Mouse (Mus musculus): Measurements from ENCODE around the gene Dst.

The Dst gene

DNA sequence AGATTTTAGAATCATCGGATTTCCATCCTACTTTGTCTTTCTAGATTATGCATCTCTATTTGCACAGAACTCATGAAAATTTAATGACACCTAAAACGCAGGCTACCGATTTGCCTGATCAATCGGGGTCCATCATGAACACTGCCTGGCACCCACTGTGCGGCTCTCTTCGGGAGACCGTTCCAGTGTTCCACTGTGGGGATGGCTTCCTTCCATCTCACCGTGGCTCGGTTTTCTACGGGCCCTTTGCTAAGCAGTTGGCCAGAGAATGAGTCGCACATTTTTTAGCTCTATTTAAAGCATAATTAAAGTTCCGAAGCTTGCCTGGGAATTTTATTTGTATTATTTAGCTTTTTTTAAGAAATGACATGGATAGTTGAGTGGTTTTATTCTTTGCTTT lies 72.4 kb downstream of the Dst start:
- no peak for DNase-seq (ENCODE audit: low spot score)

DNA sequence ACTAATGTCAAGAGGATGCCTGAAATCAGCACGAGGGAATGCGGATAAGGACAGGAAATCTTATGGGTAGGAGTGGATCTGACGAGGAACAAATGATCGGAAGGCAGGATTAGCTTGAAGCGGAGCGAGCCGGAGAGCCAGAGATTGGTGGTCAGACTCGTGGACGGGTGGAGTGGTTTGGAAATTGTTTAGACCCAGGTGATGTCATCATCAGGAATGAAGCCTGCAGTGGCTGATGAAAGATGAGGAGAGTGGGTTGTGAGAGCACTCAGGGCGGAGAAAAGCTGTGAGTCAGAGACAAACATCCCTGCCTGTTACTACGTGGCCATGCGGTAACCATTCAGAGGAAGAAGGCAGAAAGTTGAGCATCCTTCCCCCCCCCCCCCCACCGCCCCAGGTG lies 81.6 kb downstream of the Dst start:
- DNase-seq (ENCODE audit: low spot score) = no peak

DNA sequence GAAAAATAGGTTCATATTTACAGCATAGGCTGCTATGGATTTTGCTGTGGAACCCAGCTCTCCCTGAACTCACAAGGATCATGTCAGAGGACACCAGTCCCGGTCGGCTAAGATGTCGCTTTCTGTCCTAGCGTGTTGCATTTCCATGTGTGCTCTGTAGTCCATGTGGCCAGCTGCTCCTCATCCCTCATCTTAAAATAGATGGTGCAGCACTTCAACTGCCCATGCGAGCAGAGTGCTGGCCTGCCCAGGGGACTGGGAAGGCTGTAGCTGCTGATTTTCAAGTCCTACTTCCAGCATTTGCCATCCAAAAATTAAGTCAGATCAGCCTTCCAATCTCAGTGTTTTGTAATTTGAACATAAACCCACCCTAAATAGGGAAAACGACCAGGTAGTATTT lies 83.0 kb downstream of the Dst start:
- DNase-seq (ENCODE audit: low spot score) = no peak

DNA sequence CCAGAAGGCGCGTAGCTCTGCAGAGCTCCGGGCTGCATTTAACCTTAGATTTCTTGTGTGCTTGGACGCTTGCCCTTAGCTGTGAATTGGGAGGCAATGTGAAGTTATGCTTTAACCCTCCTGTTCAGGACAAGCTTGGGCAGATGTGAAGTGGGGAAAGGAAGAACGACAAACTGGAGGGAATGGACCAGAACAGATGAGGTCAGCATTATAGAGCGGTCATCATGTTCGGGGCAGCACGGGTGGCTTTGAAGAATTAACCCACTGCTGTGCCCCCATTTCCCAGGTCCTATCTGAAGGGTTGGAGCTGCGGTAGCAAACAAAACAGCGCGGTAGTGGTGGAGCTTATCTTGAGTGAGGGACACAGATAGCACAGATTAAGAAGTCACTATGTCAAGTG lies 84.8 kb downstream of the Dst start:
- no peak for DNase-seq (ENCODE audit: low spot score)

DNA sequence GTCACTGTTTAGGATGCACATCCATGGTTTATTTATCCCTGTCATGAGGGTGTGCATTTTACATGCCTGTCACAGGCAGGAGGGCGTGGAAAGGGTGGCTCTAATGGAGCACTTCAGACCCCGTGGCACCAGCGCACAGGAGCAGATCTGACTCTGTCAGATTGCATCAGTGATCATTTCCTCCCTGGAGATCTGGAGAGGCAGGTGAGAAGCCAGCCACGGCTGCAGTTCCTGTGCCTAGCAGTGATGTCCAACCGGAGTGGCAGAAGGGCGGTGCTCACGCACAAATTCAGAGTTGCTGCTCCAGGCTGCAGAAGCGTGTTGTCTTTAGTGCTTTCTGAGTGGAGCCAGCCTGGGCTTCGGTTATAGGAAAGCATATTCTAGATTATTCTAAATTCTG lies 86.2 kb downstream of the Dst start:
- no peak for DNase-seq (ENCODE audit: low spot score)

DNA sequence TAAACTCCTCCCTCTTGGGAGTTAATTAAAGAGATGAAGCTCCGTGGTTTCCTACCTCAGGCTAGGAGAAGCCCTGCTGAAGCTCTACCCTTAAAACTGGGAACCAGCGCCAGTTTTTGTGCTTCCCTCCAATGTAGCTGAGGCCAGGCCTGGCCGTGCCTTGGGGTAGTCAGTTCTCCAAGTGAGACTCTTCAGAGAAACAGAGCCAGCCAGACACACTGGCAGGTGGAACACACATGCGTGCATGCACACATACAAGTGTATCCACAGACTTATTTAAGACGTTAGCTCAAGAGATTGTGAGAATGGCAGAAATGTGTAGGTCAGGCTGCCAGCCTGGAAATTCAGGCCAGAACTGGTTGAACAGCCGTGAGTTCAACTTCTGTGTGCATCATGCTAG lies 87.4 kb downstream of the Dst start:
- no peak for DNase-seq (ENCODE audit: low spot score)

DNA sequence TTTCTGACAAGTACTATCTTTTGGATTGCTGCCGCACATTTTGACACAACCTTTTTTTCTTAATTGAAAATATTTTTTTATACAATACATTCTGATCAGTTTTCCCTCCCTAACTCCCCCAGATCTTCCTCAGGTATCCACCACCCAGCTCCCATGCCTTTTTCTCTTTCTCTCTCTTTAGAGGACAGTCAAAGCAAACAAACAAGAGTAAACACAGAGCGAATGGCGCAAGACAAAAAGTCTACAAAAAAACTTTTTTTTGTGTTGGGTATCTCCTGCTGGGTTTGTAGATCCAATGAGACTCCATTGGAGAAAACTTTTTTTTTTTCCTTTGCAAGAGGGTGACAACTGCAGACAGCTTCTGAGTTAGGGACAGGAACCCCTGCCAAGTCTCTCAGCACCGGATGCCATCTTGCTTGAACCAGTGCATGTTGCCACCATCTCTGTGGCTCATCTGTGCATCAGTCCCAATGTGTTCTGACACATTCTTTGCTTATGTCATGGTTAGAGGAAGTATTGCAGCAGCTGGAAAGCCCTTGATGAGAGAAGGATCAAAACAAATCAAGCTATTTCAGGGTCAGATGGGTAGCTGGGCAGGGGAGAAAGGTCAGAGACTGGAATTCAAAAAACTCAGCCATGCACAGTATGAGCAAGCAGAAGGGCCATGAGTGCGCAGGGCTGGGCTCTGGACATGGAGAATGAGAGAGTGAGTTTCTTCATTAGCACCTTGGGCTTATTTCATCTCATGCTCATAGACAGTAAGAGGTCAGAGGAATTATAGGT lies 88.3 kb downstream of the Dst start:
- DNase-seq (ENCODE audit: low spot score) = no peak

DNA sequence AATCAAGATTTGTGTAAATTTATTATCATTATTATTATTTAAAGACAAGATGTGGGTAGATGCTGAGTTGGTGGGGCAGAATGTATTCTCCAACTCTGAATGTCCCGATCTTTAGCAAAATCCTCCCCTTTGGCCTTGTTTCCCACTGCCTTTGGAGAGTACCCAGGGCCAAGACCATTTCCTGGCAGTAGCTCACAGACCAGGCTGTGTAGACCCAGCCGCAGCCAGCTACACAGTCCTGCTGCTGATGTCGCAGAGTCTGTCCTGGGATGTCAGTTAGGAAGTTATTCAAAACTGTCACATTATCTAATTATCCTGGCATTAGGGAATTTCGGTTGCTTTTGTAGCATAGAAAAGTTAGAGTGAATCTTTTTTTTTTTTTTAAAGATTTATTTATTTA lies 94.3 kb downstream of the Dst start:
- no peak for DNase-seq (ENCODE audit: low spot score)

DNA sequence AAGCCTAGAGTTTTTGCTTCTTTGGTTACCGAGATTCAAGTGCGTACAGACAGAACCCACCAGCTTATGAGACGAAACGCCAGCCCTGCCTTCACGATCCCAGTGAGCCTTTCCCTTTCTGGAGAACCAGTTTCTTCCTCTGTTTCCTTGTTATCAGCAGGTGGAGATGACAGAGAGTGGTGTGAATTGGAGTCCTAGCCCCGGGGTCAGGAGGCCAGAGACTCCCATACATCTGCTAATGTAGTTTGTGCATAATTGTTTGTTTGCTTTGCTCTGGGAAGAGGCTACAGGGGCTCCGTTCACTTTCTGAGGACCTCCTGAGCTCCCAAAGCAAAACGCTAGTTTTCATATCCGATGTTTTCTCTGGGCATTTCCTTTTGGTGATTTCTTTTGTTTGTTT lies 94.9 kb downstream of the Dst start:
- DNase-seq (ENCODE audit: low spot score) = no peak

DNA sequence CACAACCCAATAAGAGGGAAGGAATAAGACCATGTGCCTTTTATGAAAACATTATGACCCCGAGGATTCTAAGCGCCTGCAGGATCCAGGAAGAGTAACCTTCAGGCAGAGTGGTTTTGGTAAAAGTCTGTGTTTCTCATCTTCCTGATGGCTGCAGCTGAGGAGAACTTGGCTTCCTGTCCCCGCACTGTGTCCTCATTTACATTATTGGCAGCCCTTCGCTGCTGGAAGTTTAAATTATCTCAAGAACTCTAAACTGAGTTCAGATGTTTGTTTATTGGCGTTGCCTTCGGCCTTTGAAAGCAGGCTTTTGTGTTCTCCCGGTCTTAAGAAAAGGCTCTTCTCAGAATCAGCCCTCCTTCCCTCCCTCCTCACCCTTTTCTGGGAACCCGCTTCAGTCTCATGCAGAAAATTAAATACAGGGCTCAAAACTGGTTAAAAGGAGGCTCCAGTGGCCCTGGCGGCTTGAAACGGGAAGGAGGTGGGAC lies 97.3 kb downstream of the Dst start:
- no peak for DNase-seq (ENCODE audit: low spot score)

DNA sequence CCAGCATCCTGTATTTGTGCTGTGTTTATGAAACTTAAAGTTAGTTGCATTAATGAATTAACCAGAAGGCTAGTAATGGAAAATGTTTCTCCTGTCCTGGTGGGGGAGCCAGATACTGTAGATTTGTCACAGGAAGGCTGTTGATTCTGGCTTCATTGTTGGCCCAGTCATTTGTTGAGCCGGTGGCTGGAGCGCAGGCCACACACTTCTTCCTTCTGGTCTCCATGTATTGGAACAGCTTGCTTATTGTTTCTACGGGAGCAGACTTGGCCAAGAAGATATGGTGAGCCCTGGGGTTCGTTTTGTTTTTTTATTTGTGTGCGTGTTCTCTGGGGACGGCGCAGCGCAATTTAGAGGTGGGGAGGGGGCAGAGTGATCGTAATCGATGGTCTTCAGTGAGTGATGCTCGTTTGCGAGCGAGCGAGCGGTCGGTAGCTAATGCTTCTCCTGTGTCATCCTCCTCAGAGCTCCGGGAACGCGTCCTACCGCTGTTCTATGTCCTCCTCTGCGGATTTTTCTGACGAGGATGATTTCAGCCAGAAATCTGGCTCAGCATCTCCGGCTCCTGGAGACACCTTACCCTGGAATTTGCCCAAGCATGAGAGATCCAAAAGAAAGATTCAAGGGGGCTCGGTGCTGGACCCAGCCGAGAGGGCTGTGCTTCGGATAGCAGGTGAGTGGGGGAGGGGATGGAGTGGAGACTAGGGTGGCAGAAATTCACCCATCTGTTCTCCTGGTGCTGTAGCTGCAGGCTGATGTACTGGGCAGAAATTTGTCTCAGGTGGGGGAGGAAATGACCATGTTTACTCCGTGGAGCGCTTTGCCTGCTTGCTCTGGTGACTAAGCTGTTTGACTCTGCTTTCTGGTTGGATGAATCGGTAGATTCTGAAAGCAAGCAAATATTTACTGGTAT lies 98.0 kb downstream of the Dst start:
- DNase-seq (ENCODE audit: low spot score) = no peak

DNA sequence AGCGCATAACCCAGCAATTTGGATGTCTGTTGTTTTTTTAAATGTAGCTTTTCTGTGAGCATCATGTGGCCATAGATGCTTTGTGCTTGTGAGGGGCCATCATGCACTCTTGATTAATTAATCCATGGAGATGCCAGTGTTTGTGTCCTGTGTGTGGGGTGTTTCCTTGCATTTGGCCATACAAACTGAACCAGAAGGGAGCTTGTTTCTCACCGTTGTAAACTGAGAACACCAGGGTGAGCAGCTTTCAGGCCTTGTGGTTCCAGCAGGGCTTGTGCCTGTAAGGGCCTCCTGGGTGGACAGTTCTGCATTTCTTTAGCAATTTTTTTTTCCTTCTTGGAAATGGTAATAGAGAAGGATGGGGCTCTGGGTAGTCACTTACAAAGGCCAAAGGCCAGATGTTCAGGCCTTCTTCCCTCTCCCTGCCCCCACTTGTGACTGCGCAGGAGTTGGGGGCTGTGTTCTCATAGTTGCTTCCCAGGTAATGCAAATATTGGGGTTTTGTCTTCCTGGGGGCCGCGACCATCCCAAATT lies 98.9 kb downstream of the Dst start:
- no peak for DNase-seq (ENCODE audit: low spot score)

DNA sequence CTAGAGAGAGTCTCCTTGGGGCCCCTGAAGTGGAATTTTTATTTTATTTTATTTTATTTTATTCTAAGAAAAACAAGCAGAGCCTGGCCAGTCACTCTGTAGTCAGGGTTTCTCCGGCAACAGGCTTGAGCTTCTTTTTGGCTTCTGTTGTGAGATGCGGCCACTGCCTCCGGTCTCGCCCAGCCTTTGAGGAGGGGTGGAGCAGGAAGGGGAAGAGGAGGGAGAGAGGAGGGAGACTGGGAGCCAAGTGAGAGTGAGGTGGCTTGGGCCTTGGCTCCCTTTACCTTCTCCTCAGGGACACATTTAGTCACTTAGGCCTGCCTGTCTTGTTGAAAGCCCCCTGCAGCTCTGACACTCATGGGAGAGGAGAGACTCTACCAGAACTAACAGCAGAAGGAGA lies 99.4 kb downstream of the Dst start:
- no peak for DNase-seq (ENCODE audit: low spot score)

DNA sequence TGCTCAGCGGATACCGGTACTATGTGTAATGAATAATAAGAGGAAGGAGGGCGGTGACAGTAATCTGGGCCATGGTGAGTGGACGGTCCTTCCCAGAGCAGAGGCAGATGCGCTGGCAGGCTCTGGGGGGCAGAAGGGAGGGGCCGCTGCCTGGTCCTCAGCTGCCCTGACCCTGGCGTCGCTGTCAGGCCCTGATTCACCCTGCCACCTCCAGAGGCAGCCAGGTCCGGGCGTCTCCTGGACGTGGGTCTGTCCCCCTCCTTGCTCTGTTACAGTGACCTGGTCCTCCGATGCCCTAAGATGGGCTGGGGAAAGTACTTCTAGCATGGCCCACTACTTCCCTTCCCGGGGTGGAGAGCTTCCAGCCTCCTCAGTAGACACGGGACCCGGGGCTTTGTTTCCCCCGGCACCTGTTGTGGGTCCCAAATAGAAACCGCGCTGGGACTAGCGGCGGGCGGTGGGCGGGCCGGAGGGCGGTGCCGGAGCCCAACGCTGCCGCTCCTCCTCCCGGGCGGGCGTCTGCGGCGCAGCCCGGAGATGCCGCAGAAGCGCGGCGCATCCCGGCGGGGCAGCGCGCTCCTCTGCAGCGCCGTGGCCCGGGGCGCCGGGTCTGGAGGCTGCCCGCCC lies 103.1 kb downstream of the Dst start:
- DNase-seq (ENCODE audit: low spot score) = no peak

DNA sequence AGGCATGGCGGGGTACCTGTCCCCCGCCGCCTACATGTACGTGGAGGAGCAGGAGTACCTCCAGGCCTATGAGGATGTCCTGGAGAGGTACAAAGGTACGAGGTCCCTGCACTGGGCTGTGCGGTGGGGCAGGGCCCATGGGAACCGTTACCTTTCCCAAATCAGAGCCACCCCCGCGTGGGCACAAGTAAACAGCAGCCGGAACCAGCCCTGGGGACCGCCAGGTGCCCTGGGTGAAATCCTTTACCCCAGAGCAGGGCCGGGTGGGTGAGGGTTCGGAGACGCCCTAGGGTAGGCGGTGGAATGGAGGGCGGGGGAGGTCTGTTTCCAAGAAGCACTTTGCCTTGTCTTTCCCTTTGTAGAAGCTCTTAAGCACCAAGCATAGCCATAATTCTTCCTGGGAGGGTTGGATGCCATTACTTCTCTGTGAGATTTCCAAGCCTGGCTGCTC lies 103.8 kb downstream of the Dst start:
- no peak for DNase-seq (ENCODE audit: low spot score)

DNA sequence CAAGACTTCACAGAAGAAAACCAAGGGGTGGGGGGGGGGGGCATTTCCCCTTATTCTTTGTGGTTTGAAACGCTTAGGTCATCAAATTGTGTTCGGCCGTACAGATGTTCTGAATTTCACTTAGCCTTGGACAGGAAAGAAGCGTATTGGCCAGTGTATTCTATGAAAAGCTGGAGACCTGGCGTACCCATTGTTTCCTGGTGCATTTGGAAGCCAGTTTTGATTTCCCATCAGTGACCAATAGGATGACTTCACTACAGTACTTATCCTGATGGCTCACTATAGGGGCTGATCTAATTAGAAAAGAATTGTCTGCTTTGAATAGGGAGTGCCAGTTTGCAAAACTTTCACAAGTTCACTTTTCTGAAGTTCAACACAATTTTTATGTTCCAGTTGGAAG lies 105.5 kb downstream of the Dst start:
- no peak for DNase-seq (ENCODE audit: low spot score)

DNA sequence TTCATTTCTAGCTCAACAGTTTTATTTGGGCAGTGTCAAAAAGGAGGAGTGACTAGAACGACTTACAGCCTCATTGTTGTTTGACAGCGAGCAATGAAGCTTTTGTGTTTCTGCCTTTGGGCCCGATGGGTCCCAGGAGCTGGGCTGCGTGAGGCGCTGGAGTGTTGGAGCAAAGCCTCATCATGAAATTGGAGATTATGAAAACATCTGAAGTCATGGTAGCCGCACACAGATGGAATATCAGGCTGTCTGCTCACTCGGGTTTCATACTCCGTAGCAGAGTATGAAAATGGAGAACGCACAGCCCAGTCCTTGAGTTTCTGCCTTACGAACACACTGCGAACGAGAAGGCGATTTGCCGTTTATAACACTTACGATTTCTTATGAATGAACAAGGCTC lies 108.8 kb downstream of the Dst start:
- DNase-seq (ENCODE audit: low spot score) = no peak

DNA sequence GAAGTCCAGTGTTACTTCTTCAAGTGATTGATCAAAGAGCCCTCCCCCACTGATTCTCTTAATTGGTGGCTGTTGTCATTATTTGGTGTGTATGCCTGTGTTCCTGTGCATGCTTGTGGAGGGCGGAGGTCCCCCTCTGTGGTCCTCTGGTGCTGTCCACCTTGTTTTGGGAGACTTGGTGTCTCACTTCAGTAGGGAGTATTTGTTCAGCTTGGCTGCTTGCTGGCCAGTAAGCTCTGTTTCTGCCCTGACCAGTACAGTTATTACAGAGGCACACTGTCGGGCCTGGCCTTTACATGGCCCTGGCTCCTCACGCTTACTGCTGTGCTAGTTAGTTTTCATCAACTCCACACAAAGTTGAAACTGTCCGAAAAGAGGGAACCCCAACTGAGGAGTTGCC lies 109.3 kb downstream of the Dst start:
- DNase-seq (ENCODE audit: low spot score) = no peak

DNA sequence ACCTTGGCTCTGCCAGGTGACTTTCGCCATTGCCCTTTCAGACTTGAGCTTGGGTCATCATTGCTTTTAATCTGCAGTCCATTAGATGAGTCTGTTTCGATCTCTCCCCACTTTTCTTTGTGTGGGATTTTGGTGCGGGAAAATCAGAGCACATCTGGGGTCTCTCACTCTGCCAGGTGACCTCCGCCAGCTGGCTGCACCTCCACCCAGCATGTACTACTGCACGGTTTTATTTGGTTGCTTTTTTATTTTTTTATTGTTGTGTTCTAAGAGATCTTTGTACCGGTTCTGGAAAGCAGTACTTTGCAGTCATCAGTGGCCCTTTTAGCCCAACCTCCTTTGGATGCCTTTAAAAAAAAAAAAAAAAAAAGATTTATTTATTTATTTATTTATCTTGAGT lies 112.6 kb downstream of the Dst start:
- no peak for DNase-seq (ENCODE audit: low spot score)

DNA sequence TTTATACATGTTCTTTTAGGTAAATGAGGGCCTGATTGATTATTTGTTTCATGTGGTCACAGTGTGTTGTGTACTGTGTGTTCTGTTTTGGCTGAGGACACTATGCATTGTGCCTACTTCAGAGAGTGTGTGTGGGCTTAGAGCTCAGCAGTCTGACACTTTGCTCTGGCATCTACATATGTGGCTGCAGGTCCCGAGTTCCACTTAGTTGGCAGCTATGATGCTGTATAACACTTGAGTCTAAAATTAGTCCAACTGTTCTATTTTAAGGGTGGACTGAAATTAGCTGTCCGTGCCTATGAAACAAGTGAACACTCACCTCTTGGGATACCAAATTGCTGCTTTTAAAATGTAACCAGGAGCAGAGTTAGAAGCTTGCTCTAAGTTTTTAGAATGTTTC lies 113.5 kb downstream of the Dst start:
- no peak for DNase-seq (ENCODE audit: low spot score)

DNA sequence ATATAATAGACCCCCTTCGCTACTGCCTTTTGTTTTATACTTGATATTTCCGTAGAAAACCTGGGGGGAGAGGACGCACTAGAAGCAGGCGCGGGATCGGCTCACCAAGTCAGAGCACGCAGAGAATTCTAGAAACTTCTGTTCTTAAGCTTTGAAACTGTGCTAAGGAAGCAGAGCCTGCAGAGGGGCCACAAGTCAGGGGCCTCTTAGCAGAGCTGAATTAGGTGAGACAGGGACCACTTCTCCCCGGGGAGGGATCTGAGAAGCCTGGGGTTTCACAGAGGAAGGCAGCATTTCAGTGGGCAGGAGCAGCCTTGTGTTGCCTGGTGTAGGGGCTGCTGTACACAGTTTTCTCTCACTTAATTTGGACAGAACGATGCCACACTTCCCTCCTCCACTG lies 115.1 kb downstream of the Dst start:
- DNase-seq (ENCODE audit: low spot score) = no peak

DNA sequence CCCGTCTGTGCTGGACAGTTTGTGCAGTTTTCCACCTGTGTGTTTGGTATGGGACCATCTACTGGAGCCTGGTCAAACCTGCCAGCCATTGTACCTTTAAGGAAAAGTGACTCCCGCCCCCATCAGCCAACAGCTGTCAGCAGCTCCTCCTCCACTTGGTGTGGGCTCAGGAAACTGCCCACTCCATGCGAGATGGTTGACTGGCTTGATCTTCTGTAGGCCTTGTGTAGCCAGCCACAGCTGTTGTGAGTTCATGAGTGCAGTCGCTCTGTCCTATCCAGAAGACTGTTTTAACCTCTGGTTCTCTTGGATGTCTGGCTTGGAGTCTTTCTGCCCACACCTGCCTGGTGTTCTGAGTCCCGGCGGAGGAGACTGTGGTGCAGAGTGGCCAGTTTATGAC lies 117.9 kb downstream of the Dst start:
- no peak for DNase-seq (ENCODE audit: low spot score)

DNA sequence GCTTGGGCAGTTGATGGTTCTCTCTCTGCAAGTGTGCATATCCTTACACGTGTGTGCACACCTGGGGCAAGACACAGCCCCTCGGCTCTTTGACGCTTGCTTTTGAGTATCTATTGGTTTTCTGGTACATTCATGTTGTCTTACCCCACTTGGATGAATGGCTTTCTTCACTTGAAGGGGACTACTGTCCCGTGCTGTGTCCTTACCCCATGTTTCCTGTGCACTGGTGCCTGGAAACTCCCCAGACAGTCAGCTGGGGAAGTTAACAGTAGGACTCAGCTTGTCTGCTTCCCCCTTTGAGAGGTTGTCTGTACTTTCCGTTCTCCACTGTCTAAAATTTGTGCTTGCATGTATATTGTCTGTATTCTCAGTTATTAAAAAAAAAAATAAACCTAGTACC lies 120.7 kb downstream of the Dst start:
- no peak for DNase-seq (ENCODE audit: low spot score)
